Mouse (Mus musculus): ENCODE results near the gene Slc29a2. TPM values are rescaled to one million over a fixed set of nuclear protein-coding genes. Genes with fewer than 3 reads are reported as not detected.

The Slc29a2 gene
- total and polyA plus RNA-seq, 3 experiments = 2.1 to 6.6 (median 4.2) TPM

DNA sequence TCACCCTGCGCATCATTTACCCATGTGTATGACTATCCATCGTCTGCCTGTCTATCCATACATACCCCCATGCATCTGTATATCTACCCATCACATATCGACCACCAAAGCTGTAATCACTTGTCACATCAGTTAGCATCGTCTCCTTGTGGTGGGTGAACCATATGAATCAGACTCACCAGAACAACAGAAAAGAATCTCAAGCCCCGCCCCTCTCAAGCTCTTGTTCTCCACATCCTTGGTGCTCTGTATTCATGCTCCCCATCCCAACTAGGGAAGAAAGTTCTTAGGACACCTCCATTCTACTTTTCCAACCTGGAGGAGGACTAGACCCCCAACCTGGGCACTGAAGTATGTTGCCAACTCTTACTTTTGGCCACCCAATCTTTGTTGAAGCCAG is 38.4 kb downstream of the Slc29a2 start:
- no peak overlapping the region for H3K4me2 ChIP-seq (ENCODE audit: insufficient read depth, low read depth, poor library complexity, severe bottlenecking)
- in situ Hi-C loops (cut with MboI; ENCODE audit: low pct_ligation_motif_present, low pct_unique_long_range_greater_than_20kb, low sequenced_read_pairs) = no loop called here
- peaks cover 49% of the 10 kb centered on the region for H3K27me3 ChIP-seq (replicated peaks)
- no peaks in the 10 kb centered on the region for H3K9me3 ChIP-seq (replicated peaks; ENCODE audit: low read length)
- dilution Hi-C loops (cut with MboI; ENCODE audit: extremely low pct_ligation_motif_present, extremely low pct_unique_long_range_greater_than_20kb, low sequenced_read_pairs) = no loop called here
- H3K27ac ChIP-seq (ENCODE audit: insufficient read depth, low read depth) = no peak overlapping the region
- no peak overlapping the region for H3K9ac ChIP-seq (ENCODE audit: insufficient read depth, low read depth)
- DNase-seq (ENCODE audit: extremely low read depth) = no peak
- no peaks in the 10 kb centered on the region for H3K79me2 ChIP-seq (replicated peaks; ENCODE audit: control insufficient read depth, extremely low read depth, insufficient read depth, poor library complexity, severe bottlenecking)
- TF ChIP-seq CTCF (conservative IDR thresholded peaks at IDR 0.05 in 1 of 2, IDR thresholded peaks at IDR 0.05 in 1 of 2; ENCODE audit: low read depth in 2 of 2, low read length in 2 of 2) = no peak
- TF ChIP-seq GABPA (IDR thresholded peaks at IDR 0.05; ENCODE audit: insufficient replicate concordance, low read depth, low read length) = no peak
- no peak for TF ChIP-seq POLR2A (IDR thresholded peaks at IDR 0.05; ENCODE audit: low read depth, low read length)
- TF ChIP-seq BHLHE40 (IDR thresholded peaks at IDR 0.05; ENCODE audit: low read depth, low read length) = no peak
- no peak for TF ChIP-seq ZNF384 (IDR thresholded peaks at IDR 0.05; ENCODE audit: low read depth, low read length)
- TF ChIP-seq USF2 (conservative IDR thresholded peaks at IDR 0.05; ENCODE audit: low read depth, low read length) = no peak
- no peak for TF ChIP-seq POLR2AphosphoS2 (IDR thresholded peaks at IDR 0.05; ENCODE audit: low read depth, low read length)
- TF ChIP-seq E2F4 (IDR thresholded peaks at IDR 0.05; ENCODE audit: insufficient replicate concordance, low read depth, low read length) = no peak
- H3K4me1 ChIP-seq (ENCODE audit: control insufficient read depth in 1 of 2, insufficient read depth in 2 of 2) = peaks cover 5 to 11% of the 10 kb centered on the region in 2 experiments; a peak in 3 of 4 replicates
- H3K4me3 ChIP-seq (replicated peaks in 1 of 3; ENCODE audit: low read depth in 2 of 3, low read length in 2 of 3, poor library complexity in 1 of 3) = no peak overlapping the region
- peaks cover 0 to 3% of the 10 kb centered on the region in 2 experiments for H3K36me3 ChIP-seq (replicated peaks in 1 of 2; ENCODE audit: control insufficient read depth in 1 of 2, insufficient read depth in 1 of 2, low read length in 1 of 2)

DNA sequence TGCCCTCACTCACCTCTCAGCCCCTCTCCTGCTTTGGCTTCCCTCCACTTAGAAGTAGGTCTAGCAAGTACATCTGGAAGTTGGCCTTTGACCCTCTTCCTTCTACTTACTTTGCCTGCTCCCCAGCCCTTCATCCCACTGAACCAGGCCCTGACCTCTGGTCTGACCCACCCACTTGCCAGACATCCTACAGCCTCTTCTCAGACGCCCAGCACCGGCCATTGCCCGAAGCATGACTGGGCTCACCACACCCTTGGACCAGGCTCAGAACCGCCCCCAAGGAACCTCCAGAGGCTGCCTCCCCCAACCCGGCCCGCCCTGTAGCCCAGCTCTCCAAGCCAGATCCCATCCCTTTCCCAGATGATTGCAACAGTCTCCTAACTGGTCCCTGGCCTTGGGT is 38.8 kb downstream of the Slc29a2 start:
- Histone ChIP-seq H3K79me2 (replicated peaks; ENCODE audit: control insufficient read depth, extremely low read depth, insufficient read depth, poor library complexity, severe bottlenecking) (no peaks in the 10 kb centered on the region), H3K4me3 (replicated peaks in 1 of 3; ENCODE audit: low read depth in 2 of 3, low read length in 2 of 3, poor library complexity in 1 of 3) (no peak overlapping the region), H3K4me1 (ENCODE audit: control insufficient read depth in 1 of 2, insufficient read depth in 2 of 2) (peaks cover 5 to 11% of the 10 kb centered on the region in 2 experiments; a peak in 3 of 4 replicates), H3K4me2 (ENCODE audit: insufficient read depth, low read depth, poor library complexity, severe bottlenecking) (no peak overlapping the region), H3K27me3 (replicated peaks) (peaks cover 53% of the 10 kb centered on the region), H3K9me3 (replicated peaks; ENCODE audit: low read length) (no peaks in the 10 kb centered on the region), H3K9ac (ENCODE audit: insufficient read depth, low read depth) (no peak overlapping the region), H3K36me3 (replicated peaks in 1 of 2; ENCODE audit: control insufficient read depth in 1 of 2, insufficient read depth in 1 of 2, low read length in 1 of 2) (peaks cover 0 to 3% of the 10 kb centered on the region in 2 experiments), H3K27ac (ENCODE audit: insufficient read depth, low read depth) (no peak overlapping the region)
- DNase-seq (ENCODE audit: extremely low read depth) = no peak
- in situ Hi-C loops (cut with MboI; ENCODE audit: low pct_ligation_motif_present, low pct_unique_long_range_greater_than_20kb, low sequenced_read_pairs) (no loop called here), dilution Hi-C loops (cut with MboI; ENCODE audit: extremely low pct_ligation_motif_present, extremely low pct_unique_long_range_greater_than_20kb, low sequenced_read_pairs) (no loop called here)
- TF ChIP-seq ZC3H11A (IDR thresholded peaks at IDR 0.05; ENCODE audit: low read depth, low read length) (no peak), EP300 (IDR thresholded peaks at IDR 0.05; ENCODE audit: low read length) (no peak), UBTF (IDR thresholded peaks at IDR 0.05; ENCODE audit: low read depth, low read length) (no peak), USF1 (IDR thresholded peaks at IDR 0.05; ENCODE audit: low read depth, low read length) (no peak), MEF2A (IDR thresholded peaks at IDR 0.05; ENCODE audit: borderline replicate concordance, low read depth, low read length) (no peak), NRF1 (IDR thresholded peaks at IDR 0.05; ENCODE audit: low read depth, low read length) (no peak), ZMIZ1 (IDR thresholded peaks at IDR 0.05; ENCODE audit: low read depth, low read length) (no peak), POLR2AphosphoS2 (IDR thresholded peaks at IDR 0.05; ENCODE audit: low read depth, low read length) (no peak), CTCF (conservative IDR thresholded peaks at IDR 0.05 in 1 of 2, IDR thresholded peaks at IDR 0.05 in 1 of 2; ENCODE audit: low read depth in 2 of 2, low read length in 2 of 2) (no peak), POLR2A (IDR thresholded peaks at IDR 0.05; ENCODE audit: low read depth, low read length) (no peak), ELF1 (IDR thresholded peaks at IDR 0.05; ENCODE audit: low read depth, low read length) (no peak), MYC (IDR thresholded peaks at IDR 0.05; ENCODE audit: low read depth, low read length) (no peak), KAT2A (IDR thresholded peaks at IDR 0.05; ENCODE audit: insufficient replicate concordance, low read length) (no peak), PAX5 (IDR thresholded peaks at IDR 0.05; ENCODE audit: low read length) (no peak), JUN (IDR thresholded peaks at IDR 0.05; ENCODE audit: insufficient read depth, low read depth, low read length) (no peak), CHD2 (IDR thresholded peaks at IDR 0.05; ENCODE audit: low read length) (no peak), MAZ (IDR thresholded peaks at IDR 0.05; ENCODE audit: low read depth, low read length) (no peak), JUND (conservative IDR thresholded peaks at IDR 0.05; ENCODE audit: low read depth, low read length) (no peak), HCFC1 (IDR thresholded peaks at IDR 0.05; ENCODE audit: low read depth, low read length) (no peak)
